Mouse (Mus musculus): ENCODE data around the gene Ppm1j.
"Not testable (repeated sequence)": the region's sequence is repeated elsewhere in the genome, so short reads cannot be mapped to it uniquely, and the experiment has no call there.

Gene Ppm1j

GRCm38 (mm10) chr3:104813227-104813626 is 32.4 kb downstream of the Ppm1j start:
- not testable (repeated sequence) for DNase-seq (ENCODE audit: low read depth, low spot score)

- DNase-seq (ENCODE audit: low read depth, low spot score): no peak
Measured at GRCm38 (mm10) chr3:104814746-104815145, 33.9 kb downstream of the Ppm1j start.

GRCm38 (mm10) chr3:104815346-104815745 is 34.5 kb downstream of the Ppm1j start:
- no peak for DNase-seq (ENCODE audit: low read depth, low spot score)

GRCm38 (mm10) chr3:104816130-104816529 is 35.3 kb downstream of the Ppm1j start:
- DNase-seq (ENCODE audit: low read depth, low spot score): no peak

GRCm38 (mm10) chr3:104817481-104817990 is 36.7 kb downstream of the Ppm1j start:
- peak; percentile 62 for DNase-seq (ENCODE audit: low read depth, low spot score)

GRCm38 (mm10) chr3:104817991-104818748 is 37.3 kb downstream of the Ppm1j start, which contains the start of gene Mov10:
Mov10 (minus strand) TSS chr3:104818563.
- DNase-seq (ENCODE audit: low read depth, low spot score): peak; percentile 79

GRCm38 (mm10) chr3:104818749-104819134 is 37.9 kb downstream of the Ppm1j start:
- DNase-seq (ENCODE audit: low read depth, low spot score): peak; percentile 31

- DNase-seq (ENCODE audit: low read depth, low spot score): no peak
Measured at GRCm38 (mm10) chr3:104820426-104820825, 39.6 kb downstream of the Ppm1j start.

GRCm38 (mm10) chr3:104822413-104822812 is 41.6 kb downstream of the Ppm1j start:
- no peak for DNase-seq (ENCODE audit: low read depth, low spot score)

All from CD4-positive, CD25-positive, alpha-beta regulatory T cell, adult 2 months (primary cell).